ENCODE assay signal across 30 mouse cellular contexts in genomic region chr6:137207126-137207525, GRCm38 (mm10). TPM values are rescaled to one million over a fixed set of nuclear protein-coding genes. Genes with fewer than 3 reads are reported as not detected.
DNase-seq lines count a peak whose midpoint lies in the region; ATAC-seq lines count a peak whose summit lies in the region.
"Had no signal": no experiment of that assay in that cellular context is flagged by ENCODE, and none has a peak within 500 bp of the region (broad histone marks: within the 10 kb centered on the region; RNA-seq: fewer than 3 reads in every experiment).

No protein-coding gene starts in this region.

- no peak overlapping the region for H3K27ac ChIP-seq in forebrain, embryonic 11.5 days (ENCODE audit: low read depth, low read length)
- no peak overlapping the region for H3K27ac ChIP-seq in forebrain, embryonic 14.5 days (ENCODE audit: low read depth, low read length)
- H3K27ac ChIP-seq in kidney, embryonic 16.5 days (ENCODE audit: low read length), result no peak overlapping the region
- H3K27ac ChIP-seq in embryonic facial prominence, embryonic 10.5 days (replicated peaks), result no peak overlapping the region
- H3K27ac ChIP-seq: embryonic facial prominence, embryonic 12.5 days; hindbrain, embryonic 12.5 days; hindbrain, postnatal 0 days; limb, embryonic 15.5 days; liver, embryonic 15.5 days had no signal

- ATAC-seq in forebrain, embryonic 11.5 days (replicated peaks; ENCODE audit: low FRiP score), result no peak
- no peak for ATAC-seq in forebrain, embryonic 14.5 days
- ATAC-seq in kidney, embryonic 16.5 days (ENCODE audit: low FRiP score, low TSS enrichment), result no peak
- ATAC-seq: activated CD4-positive, CD25-positive, alpha-beta regulatory T cell, adult 4 months; forebrain, postnatal 0 days; hindbrain, postnatal 0 days; intestine, postnatal 0 days; midbrain, embryonic 16.5 days had no signal

- H3K4me3 ChIP-seq in forebrain, embryonic 11.5 days (ENCODE audit: low read depth, low read length), result no peak overlapping the region
- H3K4me3 ChIP-seq in forebrain, embryonic 14.5 days (ENCODE audit: low read depth, low read length), result no peak overlapping the region
- no peak overlapping the region for H3K4me3 ChIP-seq in kidney, embryonic 16.5 days (ENCODE audit: low read length)
- no peak overlapping the region for H3K4me3 ChIP-seq in embryonic facial prominence, embryonic 10.5 days
- H3K4me3 ChIP-seq: embryonic facial prominence, embryonic 12.5 days; hindbrain, embryonic 12.5 days; limb, embryonic 15.5 days; liver, embryonic 15.5 days had no signal

- no peak overlapping the region for H3K4me2 ChIP-seq in forebrain, embryonic 11.5 days (ENCODE audit: low read depth, low read length, severe bottlenecking)
- H3K4me2 ChIP-seq in forebrain, embryonic 14.5 days (ENCODE audit: low read length), result no peak overlapping the region
- no peak overlapping the region for H3K4me2 ChIP-seq in kidney, embryonic 16.5 days (replicated peaks; ENCODE audit: low read depth, low read length)
- H3K4me2 ChIP-seq: embryonic facial prominence, embryonic 12.5 days; hindbrain, embryonic 12.5 days; limb, embryonic 15.5 days; liver, embryonic 15.5 days; lung, embryonic 14.5 days had no signal

- DNase-seq in forebrain, embryonic 11.5 days (ENCODE audit: low spot score), result peak; percentile 32
- no peak for DNase-seq in forebrain, embryonic 14.5 days (ENCODE audit: low spot score)
- peak; percentile 53 for DNase-seq in kidney, adult 18-20 months
- DNase-seq in embryonic facial prominence, embryonic 10.5 days (ENCODE audit: low spot score), result peak; percentile 7
- DNase-seq in kidney, postnatal 25 days, result peak; percentile 51 to 76
- DNase-seq in cerebellum, postnatal 10 days, result no peak
- DNase-seq in cerebellum, adult 9-11 months, result no peak
- DNase-seq: adrenal gland, adult 2 months; cerebellum, adult 2 months; cerebellum, postnatal 36 days; forebrain, postnatal 0 days; heart, postnatal 14 days; left cerebral cortex, postnatal 4 days; lung, embryonic 14.5 days; lung, postnatal 14 days; right cerebral cortex, adult 18-20 months; right cerebral cortex, postnatal 4 days; thymus, adult 2 months; thymus, postnatal 4 days had no signal

- WGBS in forebrain, embryonic 11.5 days, result 95% methylated on average over 6 of the region's 6 CpGs
- WGBS in forebrain, embryonic 14.5 days, result 96% methylated on average over 6 of the region's 6 CpGs
- 54% methylated on average over 6 of the region's 6 CpGs for WGBS in kidney, embryonic 16.5 days
- 87% methylated on average over 6 of the region's 6 CpGs for WGBS in embryonic facial prominence, embryonic 10.5 days

- H3K36me3 ChIP-seq in forebrain, embryonic 11.5 days (ENCODE audit: control insufficient read depth, insufficient read depth, low read length), result no peaks in the 10 kb centered on the region
- no peaks in the 10 kb centered on the region for H3K36me3 ChIP-seq in forebrain, embryonic 14.5 days (ENCODE audit: control insufficient read depth, insufficient read depth, low read length)
- H3K36me3 ChIP-seq in kidney, embryonic 16.5 days (ENCODE audit: insufficient read depth, low read length), result no peaks in the 10 kb centered on the region
- H3K36me3 ChIP-seq in embryonic facial prominence, embryonic 10.5 days (replicated peaks), result no peaks in the 10 kb centered on the region
- H3K36me3 ChIP-seq: embryonic facial prominence, embryonic 12.5 days; hindbrain, embryonic 12.5 days; limb, embryonic 15.5 days; liver, embryonic 15.5 days had no signal

- no peaks in the 10 kb centered on the region for H3K27me3 ChIP-seq in forebrain, embryonic 11.5 days (ENCODE audit: control insufficient read depth, insufficient read depth, low read length)
- no peaks in the 10 kb centered on the region for H3K27me3 ChIP-seq in forebrain, embryonic 14.5 days (replicated peaks; ENCODE audit: control insufficient read depth, insufficient read depth, low read length)
- H3K27me3 ChIP-seq in kidney, embryonic 16.5 days (ENCODE audit: insufficient read depth, low read length), result no peaks in the 10 kb centered on the region
- H3K27me3 ChIP-seq in embryonic facial prominence, embryonic 10.5 days (replicated peaks; ENCODE audit: low read depth, poor library complexity, severe bottlenecking), result no peaks in the 10 kb centered on the region
- H3K27me3 ChIP-seq: CH12.LX; embryonic facial prominence, embryonic 12.5 days; hindbrain, embryonic 12.5 days; limb, embryonic 15.5 days; liver, embryonic 15.5 days had no signal

- no peak overlapping the region for H3K9ac ChIP-seq in forebrain, embryonic 11.5 days (ENCODE audit: low read length)
- no peak overlapping the region for H3K9ac ChIP-seq in forebrain, embryonic 14.5 days (ENCODE audit: low read length)
- no peak overlapping the region for H3K9ac ChIP-seq in kidney, embryonic 16.5 days (replicated peaks; ENCODE audit: low read length)
- H3K9ac ChIP-seq: embryonic facial prominence, embryonic 12.5 days; forebrain, postnatal 0 days; hindbrain, embryonic 12.5 days; limb, embryonic 15.5 days; liver, embryonic 15.5 days; lung, embryonic 14.5 days had no signal

- no peaks in the 10 kb centered on the region for H3K4me1 ChIP-seq in forebrain, embryonic 11.5 days (replicated peaks; ENCODE audit: control insufficient read depth, insufficient read depth, low read length)
- no peaks in the 10 kb centered on the region for H3K4me1 ChIP-seq in forebrain, embryonic 14.5 days (ENCODE audit: control insufficient read depth, insufficient read depth, low read length)
- H3K4me1 ChIP-seq in kidney, embryonic 16.5 days (ENCODE audit: insufficient read depth, low read length), result peaks cover 11% of the 10 kb centered on the region; the same call in 1 of the 2 replicates
- H3K4me1 ChIP-seq in embryonic facial prominence, embryonic 10.5 days, result no peaks in the 10 kb centered on the region
- H3K4me1 ChIP-seq: embryonic facial prominence, embryonic 12.5 days; hindbrain, embryonic 12.5 days; limb, embryonic 15.5 days; liver, embryonic 15.5 days had no signal

- H3K9me3 ChIP-seq in forebrain, embryonic 11.5 days (ENCODE audit: control insufficient read depth, low read length), result no peaks in the 10 kb centered on the region
- no peaks in the 10 kb centered on the region for H3K9me3 ChIP-seq in forebrain, embryonic 14.5 days (replicated peaks; ENCODE audit: control insufficient read depth, low read length)
- no peaks in the 10 kb centered on the region for H3K9me3 ChIP-seq in kidney, embryonic 16.5 days (ENCODE audit: low read length)
- H3K9me3 ChIP-seq in embryonic facial prominence, embryonic 10.5 days, result no peaks in the 10 kb centered on the region
- H3K9me3 ChIP-seq: embryonic facial prominence, embryonic 12.5 days; hindbrain, embryonic 12.5 days; limb, embryonic 15.5 days; liver, embryonic 15.5 days had no signal

RNA-seq across cellular contexts. Expression of gene Rerg, which starts 36.8 kb away (rescaled TPM):
- 1.3 and 1.6 TPM in 2 replicates for polyA plus RNA-seq in forebrain, embryonic 11.5 days (2014; fragmentation: Nextera tagmentation; extraction: Ambion mirVana)
- polyA plus RNA-seq in forebrain, embryonic 14.5 days (2014; fragmentation: Nextera tagmentation; extraction: Ambion mirVana), result 4.8 and 6.2 TPM in 2 replicates
- 14.4 and 16.2 TPM in 2 replicates for polyA plus RNA-seq in kidney, embryonic 16.5 days (2015; fragmentation: Nextera tagmentation; extraction: Ambion mirVana)
- polyA plus RNA-seq in embryonic facial prominence, embryonic 10.5 days (2016; fragmentation: Nextera tagmentation; extraction: Ambion mirVana), result 3.3 and 3.6 TPM in 2 replicates
- polyA plus RNA-seq: activated CD4-positive, CD25-positive, alpha-beta regulatory T cell, adult 4 months had no signal

RNA-seq across cellular contexts. Expression of gene Ptpro, which starts 45.0 kb away (rescaled TPM):
- polyA plus RNA-seq in forebrain, embryonic 11.5 days (2014; fragmentation: Nextera tagmentation; extraction: Ambion mirVana), result 12.5 and 14.4 TPM in 2 replicates
- polyA plus RNA-seq in forebrain, embryonic 14.5 days (2014; fragmentation: Nextera tagmentation; extraction: Ambion mirVana), result 41.7 and 51.2 TPM in 2 replicates
- polyA plus RNA-seq in kidney, embryonic 16.5 days (2015; fragmentation: Nextera tagmentation; extraction: Ambion mirVana), result 20.2 and 21.7 TPM in 2 replicates
- polyA plus RNA-seq in embryonic facial prominence, embryonic 10.5 days (2016; fragmentation: Nextera tagmentation; extraction: Ambion mirVana), result 2.3 and 2.4 TPM in 2 replicates
- polyA plus RNA-seq: C2C12 had no signal

Comparison
In these comparisons a context has a peak if more than half of its experiments do, and no peak if none do; other contexts are left out.
1. DNase-seq: peak in forebrain, embryonic 11.5 days (single experiment), kidney, adult 18-20 months (single experiment), embryonic facial prominence, embryonic 10.5 days (single experiment) and kidney, postnatal 25 days (2 of 2); none in forebrain, embryonic 14.5 days (single experiment), cerebellum, postnatal 10 days (0 of 2) and cerebellum, adult 9-11 months (single experiment).